Mouse (Mus musculus) liver, embryonic 14.5 days (tissue): ENCODE results near the gene Isx. TPM values are rescaled to one million over a fixed set of nuclear protein-coding genes. Genes with fewer than 3 reads are reported as not detected.

ENCODE experiments used
- ATAC-seq: fragments of 200-750 bp; cut with Nextera tagmentation; 2 replicates; pipeline ENCODE4 v1.8.0; 2017; ENCODE audit warnings: moderate number of reproducible peaks, mild to moderate bottlenecking, moderate library complexity; ENCODE audit not compliant: insufficient read depth
- DNase-seq, 3 experiments: peaks; one replicate each; pipeline ENCODE4 v3.0.0-alpha.2; 2012 to 2013; ENCODE audit warnings: low read depth in 3 of 3, low spot score in 3 of 3
- H3K27ac ChIP-seq: fragments of 300-500 bp; sonication (generic); 2 replicates; pipeline ENCODE4 v1.5.1; 2014; ENCODE audit warnings: moderate library complexity, mild to moderate bottlenecking, control low read depth, inconsistent platforms
- H3K27me3 ChIP-seq: fragments of 300-500 bp; sonication (generic); 2 replicates; pipeline ENCODE4 v1.6.1; 2014; ENCODE audit warnings: mild to moderate bottlenecking, low read length, moderate library complexity; ENCODE audit not compliant: control insufficient read depth, insufficient read depth
- H3K36me3 ChIP-seq: fragments of 300-500 bp; sonication (generic); replicated peaks from 2 replicates; pipeline ENCODE4 v1.6.1; 2014; ENCODE audit warnings: low read depth; ENCODE audit not compliant: control insufficient read depth, insufficient read depth
- H3K4me1 ChIP-seq, 2 experiments: fragments of 200-500 bp in 1 of 2; fragments of 300-500 bp in 1 of 2; sonication (generic) in 1 of 2; replicated peaks; 2 replicates each; pipeline ENCODE4 v1.6.1; 2012 to 2014; ENCODE audit warnings: antibody characterized with exemption in 1 of 2, inconsistent platforms in 1 of 2, low read length in 1 of 2; ENCODE audit not compliant: control insufficient read depth in 2 of 2, insufficient read depth in 2 of 2
- H3K4me2 ChIP-seq: fragments of 300-500 bp; sonication (generic); 2 replicates; pipeline ENCODE4 v1.6.1; 2014; ENCODE audit warnings: low read depth, mild to moderate bottlenecking, control low read depth, moderate library complexity
- H3K4me3 ChIP-seq, 2 experiments: fragments of 200-500 bp in 1 of 2; fragments of 300-500 bp in 1 of 2; sonication (generic) in 1 of 2; 2 replicates each; pipeline ENCODE4 v1.5.1; 2012 to 2014; ENCODE audit warnings: low read depth in 2 of 2, low read length in 2 of 2, mild to moderate bottlenecking in 2 of 2, control low read depth in 1 of 2, inconsistent platforms in 1 of 2, moderate library complexity in 1 of 2; ENCODE audit not compliant: insufficient read depth in 1 of 2
- H3K9ac ChIP-seq: fragments of 300-500 bp; sonication (generic); replicated peaks from 2 replicates; pipeline ENCODE4 v1.6.1; 2014; ENCODE audit warnings: mild to moderate bottlenecking, control low read depth, moderate library complexity
- H3K9me3 ChIP-seq: fragments of 300-500 bp; sonication (generic); 2 replicates; pipeline ENCODE4 v1.6.1; 2016; ENCODE audit warnings: low read length, mixed read lengths; ENCODE audit not compliant: control insufficient read depth
- CTCF ChIP-seq: IDR thresholded peaks from 2 replicates; pipeline ENCODE4 v1.5.1; 2016; ENCODE audit warnings: antibody characterized with exemption, low read depth, control low read depth
- EP300 ChIP-seq: IDR thresholded peaks from 2 replicates; pipeline ENCODE4 v1.6.1; 2016; ENCODE audit warnings: antibody characterized with exemption, low read depth
- WGBS: fragments of 180-500 bp; shearing (Covaris S2); extraction: QIAGEN DNeasy Blood & Tissue Kit; methylation state at CpG from one replicate; pipeline ENCODE4 v1.1.7; 2014; ENCODE audit not compliant: insufficient replicate concordance; 5-methylcytosine and 5-hydroxymethylcytosine counted together
- polyA plus RNA-seq, 2 experiments: library from polyadenylated mRNA; depleted of rRNA in 1 of 2; stranded (reverse) in 1 of 2; unstranded in 1 of 2; fragments of >200 nt; fragmentation: Nextera tagmentation in 1 of 2; extraction: Ambion mirVana in 1 of 2; gene quantifications; 2 replicates each; pipeline versions ENCODE4 v1.2.1 to v1.2.3; 2012 to 2014

The Isx gene
- polyA plus RNA-seq, 2 experiments: not detected

- 63% methylated on average over 1 of the region's 1 CpGs for WGBS
Observed at GRCm38 (mm10) chr8:74896302-74896701, 23.3 kb downstream of the Isx start.

GRCm38 (mm10) chr8:74897315-74897714, 24.3 kb downstream of the Isx start:
- Histone ChIP-seq H3K27me3 (no peaks in the 10 kb centered on the region), H3K4me1 (no peaks in the 10 kb centered on the region), H3K9ac (no peak overlapping the region), H3K9me3 (no peaks in the 10 kb centered on the region), H3K4me2 (no peak overlapping the region), H3K4me3 (no peak overlapping the region), H3K36me3 (no peaks in the 10 kb centered on the region), H3K27ac (no peak overlapping the region)
- DNase-seq: no peak
- no peak for ATAC-seq
- WGBS: 12% methylated on average over 2 of the region's 2 CpGs
- TF ChIP-seq CTCF (no peak), EP300 (no peak)

More at GRCm38 (mm10) chr8:74896302-74896701, 23.3 kb downstream of the Isx start:
- H3K4me2 ChIP-seq: no peak overlapping the region
- no peak for DNase-seq
- no peak overlapping the region for H3K9ac ChIP-seq
- H3K27me3 ChIP-seq: no peaks in the 10 kb centered on the region
- no peaks in the 10 kb centered on the region for H3K4me1 ChIP-seq
- no peak for ATAC-seq
- no peak overlapping the region for H3K4me3 ChIP-seq
- no peak overlapping the region for H3K27ac ChIP-seq
- H3K36me3 ChIP-seq: no peaks in the 10 kb centered on the region
- TF ChIP-seq CTCF (no peak), EP300 (no peak)
- no peaks in the 10 kb centered on the region for H3K9me3 ChIP-seq

GRCm38 (mm10) chr8:74899796-74900195, 26.8 kb downstream of the Isx start:
- Histone ChIP-seq H3K36me3 (no peaks in the 10 kb centered on the region), H3K27ac (no peak overlapping the region), H3K27me3 (no peaks in the 10 kb centered on the region), H3K4me3 (no peak overlapping the region), H3K9me3 (no peaks in the 10 kb centered on the region), H3K4me2 (no peak overlapping the region), H3K4me1 (no peaks in the 10 kb centered on the region), H3K9ac (no peak overlapping the region)
- 48% methylated on average over 3 of the region's 3 CpGs for WGBS
- no peak for TF ChIP-seq EP300
- TF ChIP-seq CTCF: no peak
- ATAC-seq: no peak
- DNase-seq: no peak

GRCm38 (mm10) chr8:74901765-74902164, 28.8 kb downstream of the Isx start:
- Histone ChIP-seq H3K9ac (no peak overlapping the region), H3K27me3 (no peaks in the 10 kb centered on the region), H3K4me2 (no peak overlapping the region), H3K27ac (no peak overlapping the region), H3K4me3 (no peak overlapping the region), H3K9me3 (no peaks in the 10 kb centered on the region), H3K4me1 (no peaks in the 10 kb centered on the region), H3K36me3 (no peaks in the 10 kb centered on the region)
- DNase-seq: no peak
- ATAC-seq: no peak
- no peak for TF ChIP-seq CTCF
- TF ChIP-seq EP300: no peak
- 52% methylated on average over 1 of the region's 1 CpGs for WGBS

GRCm38 (mm10) chr8:74903054-74903842, 30.3 kb downstream of the Isx start:
- H3K4me1 ChIP-seq: no peaks in the 10 kb centered on the region
- H3K9ac ChIP-seq: no peak overlapping the region
- TF ChIP-seq CTCF (no peak), EP300 (no peak)
- no peaks in the 10 kb centered on the region for H3K36me3 ChIP-seq
- ATAC-seq (no peak), DNase-seq (no peak)
- no peak overlapping the region for H3K4me3 ChIP-seq
- no peak overlapping the region for H3K27ac ChIP-seq
- H3K9me3 ChIP-seq: no peaks in the 10 kb centered on the region
- WGBS: 46% methylated on average over 6 of the region's 6 CpGs
- no peaks in the 10 kb centered on the region for H3K27me3 ChIP-seq
- H3K4me2 ChIP-seq: no peak overlapping the region
